Mouse (Mus musculus) cerebellum, adult 2 months (tissue): Measurements from ENCODE around the gene Cytip. TPM values are rescaled to one million over a fixed set of nuclear protein-coding genes. Genes with fewer than 3 reads are reported as not detected.

ENCODE experiments used
- DNase-seq, 2 experiments: peaks; one replicate each; pipeline ENCODE4 v3.0.0; 2021
- H3K27ac ChIP-seq: fragments of 200-500 bp; 2 replicates; pipeline ENCODE4 v1.5.1; 2012; ENCODE audit warnings: low read length, control low read depth, inconsistent platforms; ENCODE audit not compliant: insufficient read depth
- H3K27me3 ChIP-seq: fragments of 200-500 bp; 2 replicates; pipeline ENCODE4 v1.6.1; 2012; ENCODE audit warnings: inconsistent platforms, mild to moderate bottlenecking, low read length, moderate library complexity; ENCODE audit not compliant: control insufficient read depth, insufficient read depth
- H3K4me1 ChIP-seq: fragments of 200-500 bp; 2 replicates; pipeline ENCODE4 v1.6.1; 2011; ENCODE audit warnings: low read length; ENCODE audit not compliant: control insufficient read depth, insufficient read depth
- H3K4me3 ChIP-seq: fragments of 200-500 bp; replicated peaks from 2 replicates; pipeline ENCODE3; 2011; ENCODE audit warnings: mild to moderate bottlenecking, low read depth, low read length, control low read depth; ENCODE audit not compliant: insufficient read depth
- CTCF ChIP-seq: fragments of 200-500 bp; IDR thresholded peaks from 2 replicates; pipeline ENCODE4 v1.5.1; 2011; ENCODE audit warnings: low read depth, mild to moderate bottlenecking, control low read depth, low read length, moderate library complexity, borderline replicate concordance; ENCODE audit not compliant: insufficient read depth
- POLR2A ChIP-seq: fragments of 200-500 bp; IDR thresholded peaks from 2 replicates; pipeline ENCODE4 v1.6.1; 2011; ENCODE audit warnings: low read length, control low read depth, borderline replicate concordance; ENCODE audit not compliant: insufficient read depth
- WGBS: fragments of 180-500 bp; shearing (Covaris S2); methylation state at CpG from one replicate; pipeline ENCODE4 v1.1.7; 2018; 5-methylcytosine and 5-hydroxymethylcytosine counted together
- polyA plus RNA-seq: library from polyadenylated mRNA; depleted of rRNA; stranded (reverse); fragments of >200 nt; gene quantifications from 2 replicates; pipeline ENCODE4 v1.2.3, GENCODE M21; 2012

Gene Cytip
- polyA plus RNA-seq, 1 experiment, result 0.38 TPM

GRCm38 (mm10) chr2:58188903-58189302 lies 6.4 kb downstream of the Cytip start:
- no peak overlapping the region for H3K4me3 ChIP-seq
- no peaks in the 10 kb centered on the region for H3K27me3 ChIP-seq
- no peak overlapping the region for H3K27ac ChIP-seq
- DNase-seq, result no peak
- peaks cover 3% of the 10 kb centered on the region; the same call in 1 of the 2 replicates for H3K4me1 ChIP-seq
- TF ChIP-seq CTCF (no peak), POLR2A (no peak)
- WGBS, result 63% methylated on average over 1 of the region's 1 CpGs

DNA sequence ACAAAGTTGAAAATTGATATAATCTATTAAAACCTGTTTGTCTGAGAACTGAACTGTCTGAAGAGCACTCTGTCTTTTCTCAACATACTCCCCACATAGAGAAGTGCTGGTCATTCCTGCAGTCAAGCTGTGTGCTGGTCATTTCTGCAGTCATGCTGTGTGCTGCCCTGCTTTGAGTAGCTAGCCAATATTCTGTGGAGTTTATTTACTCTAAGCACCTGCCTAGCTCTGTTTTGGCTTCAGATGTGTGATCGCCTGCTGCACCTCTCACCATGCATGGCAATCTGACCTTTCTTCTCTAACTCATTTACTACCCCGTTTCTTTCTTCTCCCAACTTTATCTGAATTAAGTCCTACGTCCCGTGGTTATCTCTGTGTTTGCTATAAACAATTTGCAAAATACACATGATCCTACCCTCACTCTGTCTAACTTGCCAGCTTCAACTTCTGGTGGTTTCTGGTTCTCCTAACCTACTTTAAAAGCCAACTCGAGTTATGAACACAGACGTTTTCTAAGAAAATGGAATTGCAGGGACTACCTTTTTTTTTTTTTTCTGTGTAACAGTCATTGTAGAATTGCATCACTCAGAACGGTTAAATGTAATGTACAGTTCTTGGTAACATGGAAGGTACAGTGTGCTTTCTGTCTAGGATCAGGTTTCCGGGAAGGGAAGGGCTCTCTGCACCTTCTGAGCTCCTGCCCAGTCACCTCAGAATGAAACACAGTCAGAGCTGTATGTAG lies 7.9 kb downstream of the Cytip start:
- H3K4me1 ChIP-seq, result peaks cover 3% of the 10 kb centered on the region; the same call in 1 of the 2 replicates
- TF ChIP-seq POLR2A (no peak), CTCF (no peak)
- H3K27me3 ChIP-seq, result no peaks in the 10 kb centered on the region
- H3K4me3 ChIP-seq, result no peak overlapping the region
- 41% methylated on average over 8 of the region's 8 CpGs for WGBS
- no peak overlapping the region for H3K27ac ChIP-seq
- peak; percentile 34 to 68 for DNase-seq

- Histone ChIP-seq H3K4me1 (peaks cover 3% of the 10 kb centered on the region; the same call in 1 of the 2 replicates), H3K27me3 (no peaks in the 10 kb centered on the region), H3K4me3 (no peak overlapping the region), H3K27ac (no peak overlapping the region)
- no peak for DNase-seq
- 72% methylated on average over 2 of the region's 2 CpGs for WGBS
- TF ChIP-seq CTCF (no peak), POLR2A (no peak)
Observed at GRCm38 (mm10) chr2:58184197-58184596, 11.1 kb downstream of the Cytip start.

DNA sequence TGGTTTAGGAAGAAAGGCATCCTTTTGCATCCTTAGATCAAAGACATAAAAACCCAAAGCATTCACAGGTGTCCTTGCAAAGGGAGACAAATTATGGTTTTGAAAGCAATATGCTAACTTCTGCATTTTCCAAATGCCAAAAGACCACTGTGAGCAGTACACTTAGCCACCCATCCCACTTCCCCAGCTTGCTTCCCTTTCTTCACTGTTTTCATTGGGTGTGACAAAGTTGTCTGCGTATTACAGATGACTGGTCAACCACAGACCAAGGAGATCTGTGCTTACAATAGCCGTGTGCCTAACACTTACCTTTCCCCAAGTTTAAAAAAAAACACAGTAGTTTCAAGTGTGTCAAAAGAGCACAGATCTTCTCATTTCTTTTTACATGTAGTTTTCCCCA lies 11.7 kb downstream of the Cytip start:
- Histone ChIP-seq H3K4me1 (peaks cover 3% of the 10 kb centered on the region; the same call in 1 of the 2 replicates), H3K4me3 (no peak overlapping the region), H3K27me3 (no peaks in the 10 kb centered on the region), H3K27ac (no peak overlapping the region)
- DNase-seq, result no peak
- TF ChIP-seq CTCF (no peak), POLR2A (no peak)
- WGBS, result 95% methylated on average over 2 of the region's 2 CpGs

GRCm38 (mm10) chr2:58180776-58181175 lies 14.6 kb downstream of the Cytip start:
- H3K4me3 ChIP-seq, result no peak overlapping the region
- peaks cover 2% of the 10 kb centered on the region; the same call in 1 of the 2 replicates for H3K4me1 ChIP-seq
- TF ChIP-seq POLR2A (no peak), CTCF (no peak)
- DNase-seq, result no peak
- WGBS, result 76% methylated on average over 1 of the region's 1 CpGs
- no peaks in the 10 kb centered on the region for H3K27me3 ChIP-seq
- H3K27ac ChIP-seq, result no peak overlapping the region

DNA sequence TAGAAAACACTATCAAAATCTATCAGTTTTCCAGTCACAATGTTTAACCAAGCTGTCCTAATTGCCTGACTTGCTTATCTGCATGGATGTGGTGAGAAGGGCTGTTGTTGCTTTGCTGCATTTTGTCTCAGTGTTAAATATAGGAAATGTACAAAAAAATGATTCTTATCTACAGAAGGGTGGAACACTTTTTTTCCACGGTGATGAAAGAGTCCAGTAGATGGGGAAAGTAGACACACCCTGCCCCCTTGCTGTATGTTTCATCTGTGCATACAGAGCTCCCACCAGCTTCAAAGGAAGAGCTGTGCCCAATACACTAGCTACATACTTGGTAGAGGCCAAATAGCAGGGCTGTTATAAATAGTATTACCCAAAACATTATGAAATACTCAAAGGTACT lies 16.3 kb downstream of the Cytip start:
- H3K27me3 ChIP-seq, result no peaks in the 10 kb centered on the region
- TF ChIP-seq POLR2A (no peak), CTCF (no peak)

GRCm38 (mm10) chr2:58175392-58176291 lies 19.7 kb downstream of the Cytip start:
- peak; percentile 69 to 83 for DNase-seq
- Histone ChIP-seq H3K27me3 (no peaks in the 10 kb centered on the region), H3K27ac (peak overlapping the region; percentile 33; the same call in 1 of the 2 replicates), H3K4me1 (peaks cover 13% of the 10 kb centered on the region; the same call in 1 of the 2 replicates), H3K4me3 (no peak overlapping the region)
- TF ChIP-seq CTCF, result no peak
- no peak for TF ChIP-seq POLR2A
- WGBS, result 30% methylated on average over 8 of the region's 8 CpGs

More for the DNA sequence above, 16.3 kb downstream of the Cytip start:
- DNase-seq, result no peak
- Histone ChIP-seq H3K27ac (no peak overlapping the region), H3K4me1 (peaks cover 13% of the 10 kb centered on the region; the same call in 1 of the 2 replicates), H3K4me3 (no peak overlapping the region)
- 56% methylated on average over 1 of the region's 1 CpGs for WGBS
